Mouse (Mus musculus) 416B (cell line): ENCODE data around the gene Rere.
A peak's percentile ranks its signal among the peaks of the same experiment; 100 is the strongest.
"Not testable (repeated sequence)": the region's sequence is repeated elsewhere in the genome, so short reads cannot be mapped to it uniquely, and the experiment has no call there.

Source experiments
- DNase-seq: peaks from one replicate; pipeline ENCODE4 v3.0.0; 2011; ENCODE audit warnings: low read depth

Rere gene

DNA sequence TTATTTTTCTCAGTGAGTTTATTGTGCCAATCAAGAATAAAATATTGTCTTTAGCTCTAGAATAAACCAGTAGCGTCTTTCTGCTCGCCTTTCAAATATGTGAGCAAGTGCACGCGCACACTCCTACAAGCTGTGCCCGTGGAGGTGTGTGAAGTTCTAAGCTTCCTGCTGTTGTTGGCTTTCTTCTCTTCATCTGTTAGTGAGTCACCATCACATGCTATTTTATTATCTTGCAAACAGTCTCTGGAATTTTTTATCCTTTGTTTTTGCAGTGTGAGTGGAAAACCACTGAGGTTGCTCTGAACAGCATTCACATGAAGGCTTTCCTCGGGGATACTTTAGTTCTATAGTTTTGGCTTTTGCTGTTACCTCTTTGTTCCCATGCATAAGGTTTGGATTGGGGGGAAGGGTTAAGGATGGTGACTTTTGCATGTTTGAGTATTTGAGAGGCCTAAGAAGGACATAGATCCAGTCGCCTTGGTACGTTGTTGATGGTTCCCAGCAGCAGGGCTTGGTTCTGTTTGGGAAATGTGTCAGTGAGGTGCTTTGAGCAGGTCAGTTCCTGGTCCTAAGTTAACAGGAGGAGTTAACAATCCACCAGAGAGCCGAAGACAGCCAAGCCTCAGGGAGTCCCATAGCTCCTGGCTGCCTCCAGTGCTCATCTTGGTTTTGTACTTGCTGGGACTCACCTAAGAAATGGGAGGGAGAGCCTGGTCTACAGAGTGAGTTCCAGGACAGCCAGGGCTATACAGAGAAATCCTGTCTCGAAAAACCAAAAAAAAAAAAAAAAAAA, 300.7 kb downstream of the Rere start:
- DNase-seq, result no peak

DNA sequence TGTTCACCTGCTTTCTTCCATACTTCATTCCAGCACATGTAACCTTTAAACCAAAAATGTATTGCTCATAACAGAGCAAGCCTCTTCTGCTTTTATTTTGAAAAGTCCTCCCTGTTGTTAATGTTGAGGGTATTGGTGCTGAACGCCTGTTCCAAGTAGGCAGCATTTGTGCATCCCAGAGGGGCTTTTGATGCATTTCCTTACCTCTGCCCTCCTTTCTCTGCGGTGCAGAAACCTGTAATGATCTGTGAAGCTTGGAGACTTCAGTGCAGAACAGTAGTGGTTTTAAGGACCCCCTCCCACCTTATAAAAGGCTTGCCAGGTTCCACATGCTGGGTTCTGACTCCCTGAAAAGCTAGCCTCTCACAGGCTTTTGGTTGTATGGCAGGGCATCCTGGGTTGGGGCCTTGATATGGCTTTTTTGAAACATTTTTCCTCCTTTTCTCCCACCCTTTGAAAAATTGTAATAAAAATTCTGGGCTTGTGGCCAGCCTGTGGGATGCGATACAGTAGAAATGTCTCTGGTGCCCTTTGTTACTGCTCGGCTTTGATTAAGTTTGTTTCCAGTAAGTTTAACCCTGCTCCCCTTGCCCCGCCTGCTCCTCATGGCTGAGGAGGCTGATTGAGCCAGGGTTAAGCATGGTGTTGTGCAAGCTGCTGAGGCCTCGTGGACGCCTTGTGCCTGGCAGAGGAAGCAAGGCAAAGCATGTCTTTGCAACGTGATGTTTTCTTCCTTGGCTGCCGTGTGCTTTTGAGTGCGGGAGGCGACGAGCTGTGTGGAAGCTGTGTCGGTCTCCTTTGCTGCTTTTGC, 301.7 kb downstream of the Rere start:
- peak; percentile 60 for DNase-seq

DNA sequence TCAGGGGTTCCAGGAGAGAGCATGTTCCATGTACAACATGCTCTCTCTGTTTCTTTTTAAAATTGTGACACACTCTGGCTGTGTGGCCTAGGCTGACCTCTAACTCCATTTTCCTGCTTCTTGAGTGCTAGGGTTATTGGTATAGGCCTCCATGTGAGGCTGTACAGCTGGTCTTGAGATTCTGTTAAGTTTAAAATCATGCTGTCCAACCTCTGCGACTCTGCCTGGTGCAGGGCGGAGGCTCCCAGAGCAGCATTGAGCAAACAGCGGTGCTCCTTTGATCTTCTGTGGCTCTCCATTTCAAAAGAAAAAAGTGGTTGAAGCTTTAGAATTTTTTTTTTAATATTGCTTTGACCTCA, 302.3 kb downstream of the Rere start:
- no peak for DNase-seq

DNA sequence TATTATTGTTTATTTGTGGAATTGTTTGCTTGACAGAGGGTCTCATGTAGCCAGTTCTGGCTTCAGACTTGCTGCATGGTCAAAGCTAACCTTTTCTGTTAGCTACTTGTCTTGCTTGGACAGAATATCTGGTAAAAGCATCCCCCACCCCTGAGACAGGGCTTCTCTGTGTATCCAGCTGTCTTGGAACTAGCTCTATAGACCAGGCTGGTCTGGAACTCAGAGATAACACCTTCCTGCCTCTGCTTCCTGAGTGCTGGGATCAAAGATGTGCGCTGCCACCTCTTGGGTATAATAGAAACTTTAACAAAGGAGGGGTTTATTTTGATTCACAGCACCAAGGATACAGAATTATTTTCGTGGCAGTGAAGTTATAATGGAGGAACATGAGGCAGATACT, 304.4 kb downstream of the Rere start:
- peak; percentile 43 for DNase-seq

DNA sequence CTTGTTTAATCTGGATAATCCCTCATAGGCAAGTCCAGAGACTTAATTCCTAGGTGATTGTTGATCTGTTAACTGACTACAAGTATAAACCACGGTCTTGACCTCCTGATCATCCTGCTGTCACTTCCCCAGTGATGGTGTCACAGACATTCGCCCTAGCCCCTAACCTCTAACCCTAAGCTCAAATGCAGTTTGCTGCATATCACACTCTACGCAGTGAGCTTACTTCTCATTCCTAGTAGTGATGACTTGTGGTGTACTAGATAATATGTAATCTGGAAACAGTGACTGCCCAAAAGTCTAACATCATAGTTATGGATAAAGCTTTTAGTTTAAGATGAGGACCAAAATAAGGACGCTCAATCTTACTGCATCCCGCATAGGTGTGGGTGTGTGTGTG, 304.8 kb downstream of the Rere start:
- DNase-seq, result no peak

DNA sequence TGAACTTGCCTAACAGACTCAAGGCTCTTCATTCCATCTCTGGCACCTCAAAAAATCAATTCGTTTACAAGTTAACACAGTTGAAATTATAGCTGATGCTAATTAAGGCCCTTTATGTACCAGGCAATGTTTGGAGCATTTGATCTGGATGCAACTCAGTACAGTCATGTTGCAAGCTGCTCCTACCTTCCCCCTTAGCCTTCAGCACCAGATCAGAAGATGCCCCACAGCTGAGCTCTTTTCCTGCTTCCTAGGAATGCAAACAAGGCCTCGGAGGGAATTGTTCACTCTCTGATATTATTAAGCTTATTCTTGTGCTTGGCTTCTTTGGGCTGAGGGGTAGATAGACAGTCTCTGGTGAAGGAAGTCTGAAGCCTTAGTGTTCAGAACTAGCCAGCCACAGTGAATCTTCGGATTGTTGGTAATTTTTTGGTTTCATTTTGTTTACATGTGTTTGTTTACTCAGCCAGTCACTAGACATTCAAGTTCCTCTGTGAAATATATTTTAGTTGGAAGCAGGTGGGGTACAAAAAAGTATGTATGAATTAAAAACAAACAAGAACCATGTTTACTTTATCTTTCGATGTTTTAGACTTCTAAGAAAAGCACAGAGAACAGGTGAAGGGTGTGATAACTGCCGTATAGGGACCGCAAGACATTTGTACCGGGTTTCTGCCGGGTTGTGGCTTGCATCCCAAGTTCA, 306.3 kb downstream of the Rere start:
- no peak for DNase-seq

DNA sequence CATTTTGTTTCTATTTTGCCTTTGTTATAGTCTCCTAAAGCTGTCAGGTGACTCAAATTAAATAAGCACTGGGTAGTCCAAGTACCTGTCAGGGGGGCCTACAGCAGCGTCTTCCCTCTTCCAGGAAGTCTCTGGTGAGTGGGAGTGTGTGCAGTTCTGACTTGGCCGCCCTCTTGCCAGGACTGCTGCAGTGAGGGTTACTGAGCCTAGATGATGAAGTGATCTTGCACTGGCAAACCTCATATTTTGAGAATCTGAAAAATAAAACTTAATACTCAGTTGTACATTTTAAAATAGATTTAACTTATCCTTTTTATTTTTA, 306.8 kb downstream of the Rere start:
- DNase-seq, result no peak

DNA sequence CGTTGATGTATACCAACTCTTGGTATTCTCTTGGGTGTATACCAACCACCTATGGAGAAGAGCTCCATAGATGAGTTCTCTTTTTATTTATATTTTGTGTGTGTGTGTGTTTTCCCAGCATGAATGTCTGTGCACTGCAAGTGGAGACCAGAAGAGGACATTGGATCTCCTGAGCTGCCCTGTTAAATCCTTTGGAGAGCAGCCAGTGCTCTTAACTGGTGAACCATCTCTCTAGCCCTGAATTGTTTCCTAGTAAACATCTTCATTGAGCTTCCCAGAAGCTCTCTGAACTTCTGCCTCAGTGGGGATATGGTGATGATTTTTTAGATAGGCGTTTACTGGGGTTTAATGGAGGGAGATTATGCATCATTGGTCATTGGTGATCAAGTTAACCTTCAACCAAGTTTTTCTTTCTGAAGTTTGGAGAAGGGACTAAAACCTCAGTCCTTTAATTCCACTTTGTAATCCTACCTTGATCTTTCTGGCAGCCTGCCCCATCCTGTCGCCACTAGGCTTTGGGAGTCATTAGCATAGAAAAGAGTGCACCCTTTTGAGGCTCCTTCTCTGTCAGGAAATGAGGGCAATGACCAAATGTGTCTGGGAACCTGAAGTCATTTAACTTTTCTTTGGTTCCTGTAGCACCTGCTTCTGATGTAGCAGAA, 309.3 kb downstream of the Rere start:
- DNase-seq, result no peak

DNA sequence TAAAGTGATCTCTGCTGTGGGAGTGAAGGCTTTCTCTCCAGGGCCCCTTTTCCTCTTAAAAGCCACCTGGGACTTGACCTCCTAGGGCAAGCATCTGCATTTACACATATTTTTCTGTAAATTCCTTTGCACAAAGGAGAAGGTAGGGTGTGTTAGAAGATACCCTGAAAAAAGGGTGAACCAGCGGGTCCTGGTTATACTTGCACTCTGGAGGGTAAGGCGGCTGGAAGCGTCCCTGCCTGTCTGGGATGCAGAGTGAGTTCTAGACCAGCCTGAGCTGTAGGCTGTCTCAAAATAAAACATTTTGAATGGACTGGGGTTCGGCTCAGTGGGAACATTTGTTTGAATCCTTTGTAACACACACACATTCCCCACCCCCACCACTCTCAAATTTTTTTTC, 310.2 kb downstream of the Rere start:
- no peak for DNase-seq

DNA sequence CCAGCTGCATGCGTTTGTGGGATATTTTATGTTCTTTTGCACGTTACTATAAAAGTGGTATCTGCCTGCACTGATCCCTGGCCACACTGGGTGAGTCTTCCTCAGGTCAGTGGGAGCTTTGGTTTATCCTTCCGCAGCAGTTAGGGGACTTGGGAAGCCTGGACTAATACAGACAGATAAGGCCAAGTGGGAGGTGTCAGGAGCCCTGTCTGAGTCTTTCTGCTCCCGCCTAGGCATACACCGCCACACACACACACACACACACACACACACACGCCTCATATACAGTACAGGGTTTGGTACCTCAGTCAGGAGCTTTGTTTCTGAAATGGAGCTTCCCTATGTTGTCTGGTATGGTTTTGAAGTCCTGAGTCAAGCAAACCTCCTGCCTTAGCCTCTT, 310.6 kb downstream of the Rere start:
- no peak for DNase-seq

DNA sequence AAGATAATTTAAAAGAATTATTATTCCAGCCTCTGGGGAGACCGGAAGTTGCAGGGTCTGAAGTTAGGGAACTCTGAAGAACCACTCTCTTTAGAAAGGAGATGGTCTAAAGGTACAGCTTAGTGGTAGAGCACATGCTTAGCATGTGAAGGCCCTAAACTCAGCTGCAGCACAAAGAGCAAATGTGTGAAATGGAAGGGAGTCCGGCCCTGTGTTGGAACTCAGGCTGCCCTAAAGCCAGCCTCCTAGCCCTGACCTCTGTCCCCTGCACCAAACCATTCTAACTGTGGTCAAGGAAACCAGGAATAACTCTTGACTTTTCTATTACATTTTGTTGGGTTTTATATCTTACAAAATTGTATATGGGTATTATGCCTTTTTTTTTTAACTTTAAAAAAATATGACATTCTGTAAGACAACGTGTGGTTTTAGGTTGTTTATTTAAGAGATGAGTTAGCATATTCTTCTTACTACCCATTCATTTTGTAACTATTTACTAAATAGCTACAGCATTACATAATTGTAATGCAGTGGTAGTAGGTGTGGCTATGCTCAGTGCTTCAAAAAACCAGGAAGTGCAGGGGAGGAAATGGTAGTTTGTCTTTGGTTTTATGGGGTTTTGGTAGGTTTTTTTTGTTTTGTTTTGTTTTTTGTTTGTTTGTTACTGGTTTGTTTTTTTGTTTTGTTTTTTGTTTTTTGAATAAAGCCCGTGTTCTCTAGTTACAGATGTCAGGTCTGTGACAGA, 312.2 kb downstream of the Rere start:
- peak; percentile 54 for DNase-seq

DNA sequence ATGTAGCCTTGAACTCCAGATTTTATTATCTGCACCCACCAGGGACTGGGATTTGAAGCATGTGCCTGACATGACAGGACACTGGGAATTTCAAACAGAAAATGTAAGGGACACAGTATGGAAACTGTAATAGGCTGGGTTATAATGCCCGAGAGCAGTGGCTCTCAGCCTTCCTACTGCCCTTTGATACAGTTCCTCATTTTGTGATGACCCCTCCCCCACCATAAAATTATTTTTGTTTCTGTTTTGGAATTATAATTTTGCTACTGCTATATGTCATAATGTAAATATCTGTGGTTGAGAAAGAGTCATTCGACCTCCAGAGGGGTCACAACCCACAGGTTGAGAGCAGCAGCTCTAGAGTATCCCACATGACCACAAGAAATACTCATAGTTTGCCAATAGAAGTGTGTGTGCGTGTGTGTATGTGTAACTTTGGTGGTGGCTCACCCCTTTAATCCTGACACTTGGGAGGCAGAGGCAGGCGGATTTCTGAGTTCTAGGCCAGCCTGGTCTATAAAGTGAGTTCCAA, 312.9 kb downstream of the Rere start:
- peak; percentile 70 for DNase-seq

DNA sequence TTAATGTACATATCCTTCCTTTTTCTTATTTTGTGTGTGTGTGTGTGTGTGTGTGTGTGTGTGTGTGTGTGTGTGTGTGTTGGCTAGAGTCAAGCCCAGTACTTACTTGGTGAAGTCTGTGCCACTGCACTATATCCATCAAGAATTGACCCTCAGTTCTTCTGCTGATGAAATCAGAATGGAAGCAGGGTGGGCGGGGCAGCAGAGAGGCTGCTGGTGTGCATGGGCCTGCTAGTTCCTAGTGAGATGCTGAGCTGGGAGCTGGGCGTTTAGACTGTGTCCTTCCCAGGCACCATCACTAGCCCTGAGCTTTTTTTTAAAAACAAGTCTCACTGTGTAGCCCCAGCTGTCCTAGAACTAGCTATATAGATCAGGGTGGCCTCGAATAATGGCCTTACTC, 313.6 kb downstream of the Rere start:
- no peak for DNase-seq

DNA sequence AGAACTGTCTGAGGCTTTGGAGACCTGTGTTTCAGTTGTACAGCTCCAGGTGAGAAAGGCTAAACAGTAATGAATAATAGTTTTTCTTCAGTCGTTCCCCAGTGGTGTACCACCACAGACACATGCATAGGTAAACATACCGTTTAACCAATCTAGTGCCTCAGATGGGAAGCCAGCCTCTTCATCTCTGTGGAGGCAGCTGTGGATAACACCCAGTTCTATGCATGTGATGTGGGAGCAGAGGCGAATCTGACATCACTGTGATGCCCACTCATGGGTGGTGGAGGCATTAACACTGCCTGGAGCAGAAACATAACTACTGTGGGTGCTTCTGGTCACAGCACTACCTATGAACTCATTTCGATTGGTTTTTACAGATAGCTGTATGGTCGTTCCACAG, 314.5 kb downstream of the Rere start:
- no peak for DNase-seq

DNA sequence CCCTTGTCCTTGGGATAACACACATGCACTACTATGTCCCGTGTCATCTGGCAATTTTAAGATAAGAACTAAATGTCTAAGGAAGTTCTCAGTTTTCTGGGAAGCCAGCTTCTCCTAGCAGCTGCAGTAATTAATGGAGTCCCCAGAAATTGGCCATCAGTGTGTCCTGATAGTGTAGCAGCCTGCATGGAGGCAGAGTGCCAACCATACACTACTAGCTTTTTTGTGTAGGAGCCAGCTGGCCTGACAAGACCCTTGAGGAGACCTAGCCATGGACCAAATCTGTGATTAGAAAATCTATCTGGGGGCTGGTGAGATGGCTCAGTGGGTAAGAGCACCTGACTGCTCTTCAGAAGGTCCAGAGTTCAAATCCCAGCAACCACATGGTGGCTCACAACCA, 317.2 kb downstream of the Rere start:
- no peak for DNase-seq

DNA sequence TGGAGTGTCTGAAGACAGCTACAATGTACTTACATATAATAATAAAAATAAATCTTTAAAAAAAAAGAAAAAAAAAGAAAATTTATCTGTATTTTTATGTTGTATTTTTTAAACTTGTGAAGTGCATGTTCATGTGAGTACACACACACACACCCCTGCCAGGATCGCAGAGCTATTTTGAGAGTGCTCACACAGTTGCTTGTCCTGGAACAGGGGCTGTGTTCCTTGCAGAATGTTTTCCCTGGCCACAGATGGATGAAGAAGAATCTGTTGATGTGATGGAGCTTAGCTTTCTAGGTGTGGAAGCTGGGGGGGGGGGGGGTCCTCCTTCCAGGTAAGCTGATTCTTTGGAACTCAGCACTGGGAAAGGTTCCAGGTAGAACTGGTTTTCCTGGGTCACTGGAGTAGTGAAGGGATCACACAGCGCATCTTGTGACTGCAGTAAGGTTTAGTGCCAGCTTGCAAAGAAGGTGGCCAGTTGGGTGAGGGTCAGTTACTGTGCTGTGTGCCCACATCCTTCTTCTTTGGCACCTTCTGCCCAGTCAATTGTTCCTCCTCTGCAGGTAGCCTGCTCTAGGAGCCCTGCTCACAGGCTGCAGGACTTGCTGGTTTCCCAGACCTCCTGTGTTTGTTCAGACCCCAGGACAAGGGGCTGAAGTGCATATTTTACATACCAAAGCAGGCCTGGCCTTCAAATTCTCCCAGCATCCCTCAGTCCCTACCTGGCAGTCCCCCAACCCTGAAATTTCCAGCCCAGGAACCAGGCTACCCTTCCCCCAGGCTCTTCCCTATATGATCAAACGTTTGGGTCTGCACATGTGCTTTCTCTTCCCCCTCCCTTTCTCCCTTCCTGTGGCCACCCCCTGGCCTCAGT, 317.9 kb downstream of the Rere start:
- DNase-seq, result no peak

DNA sequence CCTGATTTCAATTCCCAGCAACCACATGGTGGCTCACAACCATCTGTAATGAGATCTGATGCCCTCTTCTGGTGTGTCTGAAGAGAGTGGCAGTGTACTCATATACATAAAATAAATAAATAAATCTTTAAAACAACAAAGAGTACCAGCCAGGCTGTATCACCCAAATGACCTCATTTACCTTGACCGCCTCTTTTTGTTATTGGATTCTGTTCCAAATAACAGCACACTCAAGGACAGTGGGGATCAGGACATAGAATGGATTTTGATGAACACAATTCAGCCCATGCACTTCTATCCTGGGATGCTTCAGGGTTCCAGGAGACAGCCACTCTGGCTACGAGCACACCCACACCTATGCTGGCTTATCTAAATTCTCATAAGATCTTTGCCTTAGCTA, 319.1 kb downstream of the Rere start:
- not testable (repeated sequence) for DNase-seq

DNA sequence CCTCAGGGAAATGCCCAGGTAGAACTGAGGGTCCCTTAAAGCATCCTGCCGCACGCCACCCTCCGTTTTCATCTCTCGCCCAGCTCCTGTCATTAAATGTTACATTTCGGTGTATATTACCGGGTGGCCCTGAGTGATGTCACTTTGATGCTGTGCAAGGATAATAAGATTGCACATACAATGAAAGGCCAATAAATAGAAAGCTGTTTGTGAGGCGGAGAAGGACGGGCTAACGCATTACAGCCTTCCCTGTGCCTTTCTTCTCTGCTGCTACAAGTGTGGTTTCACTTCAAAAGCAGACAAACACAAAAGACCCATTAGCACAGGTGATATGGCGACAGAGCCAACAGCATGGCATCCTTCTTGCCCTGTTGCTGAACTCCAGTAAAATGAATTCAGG, 320.0 kb downstream of the Rere start:
- no peak for DNase-seq

DNA sequence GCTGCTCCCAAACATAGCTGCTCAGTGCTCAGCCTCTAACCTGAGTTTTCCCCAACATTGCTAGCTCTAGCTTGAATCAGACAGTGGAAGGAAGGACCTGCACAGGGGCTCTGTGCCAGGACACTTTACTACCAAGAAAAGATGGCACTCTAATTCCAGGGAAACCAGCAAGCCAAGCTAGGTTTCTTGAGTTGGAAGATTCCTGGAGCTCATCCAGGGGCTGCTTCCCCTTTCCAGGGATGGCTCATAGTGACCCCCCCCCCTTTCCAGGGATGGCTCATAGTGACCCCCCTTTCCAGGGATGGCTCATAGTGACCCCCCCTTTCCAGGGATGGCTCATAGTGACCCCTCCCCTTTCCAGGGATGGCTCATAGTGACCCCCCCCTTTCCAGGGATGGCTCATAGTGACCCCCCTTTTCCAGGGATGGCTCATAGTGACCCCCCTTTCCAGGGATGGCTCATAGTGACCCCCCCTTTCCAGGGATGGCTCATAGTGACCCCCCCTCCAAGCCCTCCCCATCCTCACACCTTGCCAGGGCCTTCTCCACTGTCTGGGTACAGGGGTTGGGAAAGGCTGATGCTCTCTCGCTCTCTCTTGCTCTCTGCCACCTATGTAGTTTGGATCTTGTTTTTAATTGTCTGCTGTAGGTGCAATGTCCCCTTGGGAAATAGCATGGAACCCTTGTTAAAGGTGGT, 322.1 kb downstream of the Rere start:
- DNase-seq, result no peak

DNA sequence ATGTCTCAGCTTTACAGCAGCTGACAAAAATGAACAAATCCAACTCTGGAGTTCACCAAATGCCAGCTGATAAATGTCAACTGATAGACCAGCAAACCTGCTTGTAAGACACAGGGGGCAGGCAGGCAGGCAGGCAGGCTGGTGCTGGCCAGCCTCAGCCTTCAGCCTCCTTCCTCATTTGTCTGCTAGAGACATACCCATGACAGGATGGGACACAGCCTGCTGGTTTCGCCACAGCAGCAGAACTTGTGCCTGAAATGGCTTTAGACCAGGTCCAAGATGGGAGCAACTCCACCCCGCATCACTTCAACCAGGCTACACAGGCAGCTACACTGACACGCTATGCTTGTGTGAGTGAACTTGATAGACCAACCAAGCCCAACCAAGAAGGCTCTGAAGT, 324.4 kb downstream of the Rere start:
- DNase-seq, result no peak
